Mouse (Mus musculus): ENCODE results near the gene Trit1.

GRCm38 (mm10) chr4:123054172-123054790 lies 37.9 kb downstream of the Trit1 start:
- TF ChIP-seq POLR2A (IDR thresholded peaks at IDR 0.05; ENCODE audit: low read depth, low read length) (no peak), CTCF (IDR thresholded peaks at IDR 0.05; ENCODE audit: extremely low read depth, insufficient read depth, insufficient read length, insufficient replicate concordance) (no peak)
